Mouse (Mus musculus): ENCODE results near the gene Slc35a2.

GRCm38 (mm10) chrX:7837146-7837545 is 46.7 kb upstream of the Slc35a2 start:
- TF ChIP-seq POLR2A (IDR thresholded peaks at IDR 0.05; ENCODE audit: control insufficient read depth, extremely low read depth, insufficient read depth, low read length, poor library complexity) (no peak), CTCF (IDR thresholded peaks at IDR 0.05; ENCODE audit: borderline replicate concordance, control insufficient read depth, extremely low read depth, insufficient read depth, low read length, poor library complexity) (no peak)

Data from thymus, adult 2 months (tissue).